Mouse (Mus musculus) ZHBTc4 (cell line): ENCODE measurements around the gene Trim40.
"Not testable (repeated sequence)": the region's sequence is repeated elsewhere in the genome, so short reads cannot be mapped to it uniquely, and the experiment has no call there.

Experiments used
- DNase-seq: peaks from one replicate; pipeline ENCODE4 v3.0.0-alpha.2; 2011; ENCODE audit warnings: low read depth, low spot score

Trim40 gene

DNA sequence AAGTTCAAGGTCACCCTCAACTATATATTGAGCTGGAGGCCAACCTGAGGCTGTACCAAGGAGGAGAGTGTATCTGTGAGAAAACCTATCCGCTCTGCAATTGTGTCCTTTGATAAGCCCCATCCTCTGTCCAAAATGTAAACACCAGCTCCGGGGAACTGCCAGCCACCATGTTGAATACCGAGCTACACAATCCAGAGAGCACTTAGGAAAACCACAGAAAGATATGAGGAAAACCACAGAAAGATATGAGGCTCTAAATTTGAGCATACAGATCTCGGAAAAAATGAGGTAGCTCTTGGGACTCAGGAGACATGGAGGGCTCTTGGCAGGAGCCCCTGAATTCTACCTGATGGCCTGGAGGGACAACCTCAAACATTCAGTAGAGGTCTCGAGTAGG lies 3.5 kb upstream of the Trim40 start:
- DNase-seq: no peak

- DNase-seq: peak; percentile 75
Measured at GRCm38 (mm10) chr17:36892362-36892761, 2.4 kb upstream of the Trim40 start.

DNA sequence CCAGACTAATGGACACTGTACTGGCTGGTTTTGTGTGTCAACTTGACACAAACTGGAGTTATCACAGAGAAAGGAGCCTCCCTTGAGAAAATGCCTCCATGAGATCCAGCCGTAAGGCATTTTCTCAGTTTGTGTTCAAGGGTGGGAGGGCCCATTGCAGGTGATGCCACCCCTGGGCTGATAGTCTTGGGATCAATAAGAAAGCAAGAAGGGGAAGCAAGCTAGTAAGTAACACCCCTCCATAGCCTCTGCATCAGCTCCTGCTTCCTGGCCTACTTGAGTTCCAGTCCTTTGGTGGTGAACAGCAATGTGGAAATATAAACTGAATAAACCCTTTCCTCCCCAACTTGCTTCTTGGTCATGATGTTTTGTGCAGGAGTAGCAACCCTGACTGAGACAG lies 1.6 kb upstream of the Trim40 start:
- DNase-seq: not testable (repeated sequence)

DNA sequence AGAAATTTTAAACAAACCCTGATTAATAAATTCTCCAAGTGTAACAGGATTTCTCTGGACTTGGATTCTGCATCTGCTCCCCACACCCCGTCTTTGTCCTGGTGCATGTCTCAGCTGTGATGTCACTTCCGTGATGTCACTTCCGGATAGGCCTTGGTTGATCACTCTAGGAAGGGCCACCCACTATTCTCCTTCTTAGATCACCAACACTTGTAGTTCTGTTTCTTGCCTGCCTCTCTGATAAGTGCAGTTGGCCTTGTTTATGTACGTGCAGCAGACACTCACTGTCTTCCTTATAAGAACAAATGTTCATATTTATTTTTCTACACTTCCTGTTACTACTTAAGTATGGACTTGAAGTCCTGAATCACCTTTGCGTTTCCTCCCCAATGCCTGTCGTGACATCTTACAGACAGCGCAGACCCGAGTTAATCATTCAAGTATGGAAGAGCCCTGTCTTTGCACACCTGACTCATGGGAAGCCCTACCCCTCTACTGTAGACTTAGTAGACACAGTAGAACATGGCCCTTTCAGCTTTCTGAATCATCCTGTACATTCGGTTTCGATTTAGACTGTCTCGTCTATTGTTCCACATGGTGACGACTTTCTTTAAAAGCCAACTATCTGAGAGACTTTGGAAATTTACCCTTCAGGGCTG lies 4.7 kb downstream of the Trim40 start:
- no peak for DNase-seq

DNA sequence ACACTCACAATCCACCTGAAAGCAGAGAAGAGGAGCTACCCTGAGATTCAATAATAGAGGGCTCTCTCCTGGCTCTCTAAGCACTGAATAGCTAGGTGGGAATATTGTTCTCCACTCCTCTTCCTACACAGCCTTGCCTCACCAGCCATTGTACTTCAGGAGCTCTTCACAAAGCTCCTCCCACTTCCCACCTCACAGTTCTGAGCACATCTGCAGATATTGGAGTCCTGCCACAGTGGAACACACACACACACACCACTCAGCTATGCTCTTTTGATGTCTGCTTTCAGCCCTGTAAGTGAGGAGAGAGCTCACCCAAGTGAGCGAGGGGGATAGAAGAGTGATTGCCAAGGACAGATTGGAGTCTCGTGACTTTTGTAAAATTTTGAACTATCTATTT lies 6.6 kb downstream of the Trim40 start:
- DNase-seq: no peak

GRCm38 (mm10) chr17:36874636-36875035 lies 15.3 kb downstream of the Trim40 start:
- DNase-seq: no peak

GRCm38 (mm10) chr17:36869955-36870810 lies 19.7 kb downstream of the Trim40 start:
- DNase-seq: no peak

GRCm38 (mm10) chr17:36869284-36869954 lies 20.5 kb downstream of the Trim40 start, which contains the start of gene Trim10:
Gene Trim10, plus strand, starts transcription at chr17:36869574.
- no peak for DNase-seq

GRCm38 (mm10) chr17:36868836-36869235 lies 21.1 kb downstream of the Trim40 start:
- no peak for DNase-seq

- DNase-seq: peak; percentile 57
Measured at GRCm38 (mm10) chr17:36866719-36867527, 23.0 kb downstream of the Trim40 start, which contains the start of gene Trim15. Gene Trim15, minus strand, starts transcription at chr17:36867210.

DNA sequence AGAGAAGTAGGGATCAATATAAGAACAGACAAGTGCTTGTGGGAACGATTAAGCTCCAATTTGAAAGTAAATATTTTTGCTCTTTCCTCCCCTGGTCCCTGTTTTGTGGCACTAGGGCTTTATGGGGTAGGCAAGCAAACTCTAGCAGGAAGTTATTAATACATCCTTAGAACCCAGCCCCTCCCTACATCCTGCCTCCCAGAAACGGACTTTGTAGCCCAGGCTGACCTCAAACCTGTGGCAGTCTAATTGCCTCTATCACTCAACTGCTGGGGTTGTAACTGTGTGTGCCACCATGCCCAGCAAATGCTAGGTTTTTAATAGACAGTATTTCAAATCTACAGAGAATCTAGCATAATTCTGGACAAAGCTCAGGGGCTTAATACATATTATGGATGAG lies 28.2 kb downstream of the Trim40 start:
- no peak for DNase-seq

GRCm38 (mm10) chr17:36858181-36858580 lies 31.7 kb downstream of the Trim40 start:
- DNase-seq: no peak

DNA sequence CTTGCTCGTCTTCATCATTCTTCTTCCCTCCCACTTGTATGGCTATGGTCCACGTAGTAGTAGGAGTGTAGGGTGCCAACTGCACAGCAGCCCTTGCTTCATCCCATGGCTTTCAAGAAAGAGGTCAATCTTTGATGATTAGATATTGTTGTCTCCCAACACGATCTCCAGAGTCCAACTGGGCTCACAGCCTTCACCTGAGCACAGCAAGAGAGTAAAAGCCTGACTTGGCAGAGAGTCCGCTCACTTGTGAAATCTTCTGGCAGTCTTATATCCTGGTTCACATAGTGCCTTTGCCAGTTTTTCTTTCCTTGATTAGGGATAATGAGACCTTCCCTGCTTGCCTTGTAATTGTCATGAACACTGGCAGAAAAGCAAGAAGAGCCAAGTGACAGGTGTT lies 33.7 kb downstream of the Trim40 start:
- no peak for DNase-seq

DNA sequence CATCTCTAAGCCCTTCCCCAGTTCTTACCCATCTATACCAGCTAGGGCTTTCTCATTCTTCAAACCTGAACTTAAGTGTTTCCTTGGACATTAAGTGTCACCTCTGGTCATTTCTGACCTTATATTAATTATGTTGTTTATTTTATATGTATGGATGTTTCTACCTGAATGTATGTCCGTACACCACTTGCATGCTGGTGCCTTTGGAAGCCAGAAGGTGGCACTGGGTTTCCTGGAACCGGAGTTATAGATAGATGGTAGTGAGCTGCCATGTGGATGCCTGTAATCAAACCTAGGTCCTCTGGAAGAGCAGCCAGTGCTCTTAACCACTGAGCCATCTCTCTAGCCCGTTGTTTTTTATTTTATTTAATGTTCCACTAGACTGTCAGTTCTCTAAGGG lies 34.4 kb downstream of the Trim40 start:
- DNase-seq: no peak

GRCm38 (mm10) chr17:36851627-36852026 lies 38.3 kb downstream of the Trim40 start:
- DNase-seq: no peak

DNA sequence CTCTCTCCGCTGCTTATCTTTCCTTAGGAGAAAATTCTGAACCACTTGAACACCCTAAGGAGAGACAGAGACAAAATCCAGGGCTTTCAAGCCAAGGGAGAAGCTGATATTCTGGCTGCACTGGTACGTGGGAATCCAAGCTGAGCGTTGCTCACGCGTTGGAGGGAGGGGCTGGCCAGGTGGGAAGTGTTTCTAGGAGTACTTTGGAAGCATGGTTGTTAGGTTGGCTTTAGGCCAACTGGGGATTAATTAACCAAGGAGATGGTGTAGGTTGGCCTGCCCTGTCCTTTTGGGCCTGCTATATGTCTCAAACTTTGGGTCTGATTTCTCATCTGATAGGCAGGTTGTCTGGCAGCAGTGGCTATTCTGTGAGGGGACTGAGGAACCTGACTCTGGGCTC lies 38.7 kb downstream of the Trim40 start:
- no peak for DNase-seq

- no peak for DNase-seq
Measured at GRCm38 (mm10) chr17:36849992-36850391, 39.9 kb downstream of the Trim40 start.

DNA sequence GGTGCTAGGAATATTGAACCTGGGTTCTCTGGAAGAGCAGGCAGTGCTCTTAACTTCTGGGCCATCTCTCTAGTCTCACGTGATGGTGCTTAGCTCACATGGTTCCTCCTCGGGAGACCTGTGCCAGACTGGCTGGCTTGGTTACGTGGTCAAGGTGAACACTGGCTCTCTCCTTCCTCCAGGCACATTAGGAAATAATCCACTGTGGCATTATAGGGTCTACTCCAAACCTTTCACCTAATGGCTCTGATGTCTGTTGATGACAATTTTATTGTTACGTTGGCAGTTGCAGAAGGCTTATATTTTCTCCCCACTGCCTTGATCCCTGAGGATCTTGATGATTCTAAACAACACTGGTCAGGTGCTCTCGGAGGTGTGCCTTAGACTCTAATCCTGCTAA lies 41.0 kb downstream of the Trim40 start:
- DNase-seq: no peak

DNA sequence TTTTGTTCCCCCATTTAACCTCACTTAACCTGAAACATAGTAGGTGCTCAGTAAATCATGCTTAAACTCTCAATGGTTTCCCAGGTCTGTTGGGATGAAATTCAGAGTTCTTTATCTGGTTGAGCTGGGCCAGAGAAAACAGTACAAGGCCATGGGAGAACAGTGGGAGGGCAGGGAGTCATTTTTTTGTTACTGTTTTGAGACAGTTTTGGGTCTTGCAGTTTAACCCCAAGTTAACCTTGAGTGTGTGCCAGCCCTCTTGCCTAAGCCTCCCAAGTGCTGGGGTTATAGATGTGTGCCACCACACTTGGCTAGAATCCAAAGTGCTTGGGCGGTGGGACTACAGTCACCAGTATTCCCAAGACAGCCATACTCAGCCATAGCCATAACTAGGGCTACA lies 45.2 kb downstream of the Trim40 start:
- DNase-seq: no peak

DNA sequence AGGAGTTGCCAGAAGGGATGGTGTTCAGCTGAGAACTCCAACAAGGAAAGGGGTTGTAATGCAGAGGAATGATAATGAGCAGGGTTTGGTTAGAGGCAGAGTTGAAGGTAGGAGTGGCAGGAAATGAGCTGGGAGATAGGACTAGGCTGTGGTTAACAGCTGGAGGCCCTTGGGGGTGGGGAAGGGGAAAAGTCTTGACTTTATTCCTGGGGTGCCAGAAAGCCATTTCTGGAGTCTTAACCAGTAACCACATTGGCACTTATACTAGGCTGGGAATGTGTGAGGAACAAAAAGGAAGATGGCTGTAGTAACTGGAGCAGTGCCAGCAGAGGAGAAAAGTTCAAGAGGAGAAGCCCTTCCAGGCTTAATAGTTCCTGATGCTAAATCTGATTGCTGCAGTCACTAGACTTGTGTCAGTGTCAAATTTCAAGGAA lies 45.6 kb downstream of the Trim40 start:
- DNase-seq: peak; percentile 82

DNA sequence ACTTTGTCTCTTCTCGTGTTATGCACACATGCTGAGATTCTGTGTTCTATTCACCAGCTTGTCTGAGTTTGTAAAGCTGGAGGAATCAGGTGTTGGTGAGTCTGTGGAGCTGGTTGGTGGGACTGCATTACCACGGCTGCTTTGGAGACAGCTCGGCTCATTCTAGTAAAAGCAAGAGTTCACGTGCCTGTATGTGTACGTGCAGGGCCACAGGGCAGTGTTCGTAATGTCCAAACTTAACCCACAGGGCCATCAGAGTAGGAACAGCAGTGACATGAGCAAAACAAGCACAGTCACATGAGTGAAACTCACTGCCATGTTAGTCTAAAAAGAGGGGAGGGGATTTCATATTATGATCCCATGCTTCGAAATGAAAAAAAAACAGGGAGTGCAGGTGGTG lies 46.2 kb downstream of the Trim40 start:
- no peak for DNase-seq
